Mouse (Mus musculus): ENCODE measurements around the gene Rmnd5a.

- no peak for TF ChIP-seq RAD21 (IDR thresholded peaks at IDR 0.05; ENCODE audit: low read depth, low read length)
- no peak for TF ChIP-seq MAFK (IDR thresholded peaks at IDR 0.05; ENCODE audit: borderline replicate concordance, low read depth, low read length)
- no peak for TF ChIP-seq POLR2A (IDR thresholded peaks at IDR 0.05; ENCODE audit: control insufficient read depth in 1 of 2, insufficient read depth in 1 of 2, low read depth in 1 of 2, low read length in 2 of 2, poor library complexity in 1 of 2)
- no peak for TF ChIP-seq EP300 (IDR thresholded peaks at IDR 0.05; ENCODE audit: low read depth in 1 of 2, low read length in 2 of 2)
- TF ChIP-seq CTCF (IDR thresholded peaks at IDR 0.05 in 2 of 3, conservative IDR thresholded peaks at IDR 0.05 in 1 of 3; ENCODE audit: control insufficient read depth in 1 of 3, insufficient read depth in 1 of 3, low read depth in 2 of 3, low read length in 3 of 3, poor library complexity in 1 of 3, severe bottlenecking in 1 of 3) = no peak
- no peak for TF ChIP-seq ZKSCAN1 (IDR thresholded peaks at IDR 0.05; ENCODE audit: low read depth, low read length)
- TF ChIP-seq MYC (IDR thresholded peaks at IDR 0.05; ENCODE audit: low read depth, low read length) = no peak
Observed at GRCm38 (mm10) chr6:71415446-71415845, 25.0 kb downstream of the Rmnd5a start.
